Mouse (Mus musculus) CH12.LX (cell line): ENCODE results near the gene Golph3. TPM values are rescaled to one million over a fixed set of nuclear protein-coding genes. Genes with fewer than 3 reads are reported as not detected.

Experiments used
- DNase-seq: peaks from one replicate; pipeline ENCODE4 v3.0.0-alpha.2; 2013; ENCODE audit errors: extremely low read depth
- H3K27ac ChIP-seq: 2 replicates; pipeline ENCODE4 v1.5.1; 2012; ENCODE audit warnings: low read depth, mild to moderate bottlenecking, control low read depth, moderate library complexity; ENCODE audit not compliant: insufficient read depth
- H3K27me3 ChIP-seq: replicated peaks from 2 replicates; pipeline ENCODE3; 2012; ENCODE audit warnings: inconsistent platforms
- H3K36me3 ChIP-seq, 2 experiments: replicated peaks in 1 of 2; 2 replicates each; pipeline versions ENCODE3 to v1.6.1; 2012; ENCODE audit warnings: inconsistent platforms in 1 of 2, low read length in 1 of 2, mild to moderate bottlenecking in 1 of 2, mixed read lengths in 1 of 2, moderate library complexity in 1 of 2; ENCODE audit not compliant: control insufficient read depth in 1 of 2, insufficient read depth in 1 of 2
- H3K4me1 ChIP-seq, 2 experiments: 2 replicates each; pipeline ENCODE4 v1.6.1; 2012; ENCODE audit warnings: inconsistent platforms in 1 of 2, moderate library complexity in 1 of 2; ENCODE audit not compliant: insufficient read depth in 2 of 2, control insufficient read depth in 1 of 2
- H3K4me2 ChIP-seq: 2 replicates; pipeline ENCODE4 v1.6.1; 2012; ENCODE audit warnings: low read depth, mild to moderate bottlenecking, control low read depth; ENCODE audit not compliant: poor library complexity, insufficient read depth, severe bottlenecking
- H3K4me3 ChIP-seq, 3 experiments: fragments of 150-350 bp in 1 of 3; sonication (generic) in 1 of 3; replicated peaks in 1 of 3; 2 replicates each; pipeline versions ENCODE3 to v1.5.1; 2011 to 2012; ENCODE audit warnings: low read depth in 2 of 3, low read length in 2 of 3, mild to moderate bottlenecking in 2 of 3, moderate library complexity in 2 of 3, control low read depth in 1 of 3, improper control_type of control experiment in 1 of 3, inconsistent platforms in 1 of 3, mixed read lengths in 1 of 3; ENCODE audit not compliant: poor library complexity in 1 of 3
- H3K79me2 ChIP-seq: replicated peaks from 2 replicates; pipeline ENCODE4 v1.6.1; 2012; ENCODE audit warnings: mild to moderate bottlenecking, moderate library complexity; ENCODE audit not compliant: control insufficient read depth, poor library complexity, insufficient read depth, severe bottlenecking; ENCODE audit errors: extremely low read depth
- H3K9ac ChIP-seq: 2 replicates; pipeline ENCODE4 v1.6.1; 2012; ENCODE audit warnings: low read depth, mild to moderate bottlenecking, control low read depth, moderate library complexity; ENCODE audit not compliant: insufficient read depth
- H3K9me3 ChIP-seq: replicated peaks from 2 replicates; pipeline ENCODE3; 2012; ENCODE audit warnings: low read length, inconsistent platforms, mixed read lengths
- CHD2 ChIP-seq: IDR thresholded peaks from 2 replicates; pipeline ENCODE4 v1.6.1; 2011; ENCODE audit warnings: low read length, improper control_type of control experiment
- CTCF ChIP-seq, 2 experiments: IDR thresholded peaks in 1 of 2; conservative IDR thresholded peaks in 1 of 2; 2 replicates each; pipeline ENCODE4 v1.5.1; 2011 to 2012; ENCODE audit warnings: low read depth in 2 of 2, low read length in 2 of 2, improper control_type of control experiment in 1 of 2, inconsistent platforms in 1 of 2, mild to moderate bottlenecking in 1 of 2, moderate library complexity in 1 of 2
- E2F4 ChIP-seq: IDR thresholded peaks from 2 replicates; pipeline ENCODE4 v1.6.1; 2011; ENCODE audit warnings: low read depth, low read length, improper control_type of control experiment; ENCODE audit not compliant: insufficient replicate concordance
- ELF1 ChIP-seq: IDR thresholded peaks from 2 replicates; pipeline ENCODE4 v1.6.1; 2014; ENCODE audit warnings: low read depth, mild to moderate bottlenecking, inconsistent platforms, low read length, improper control_type of control experiment
- GABPA ChIP-seq: IDR thresholded peaks from 2 replicates; pipeline ENCODE4 v1.6.1; 2012; ENCODE audit warnings: low read depth, low read length, improper control_type of control experiment, inconsistent platforms; ENCODE audit not compliant: insufficient replicate concordance
- JUN ChIP-seq: IDR thresholded peaks from 2 replicates; pipeline ENCODE4 v1.6.1; 2011; ENCODE audit warnings: low read depth, mild to moderate bottlenecking, low read length, improper control_type of control experiment, moderate library complexity; ENCODE audit not compliant: insufficient read depth
- KAT2A ChIP-seq: IDR thresholded peaks from 2 replicates; pipeline ENCODE4 v1.6.1; 2012; ENCODE audit warnings: low read length, improper control_type of control experiment, inconsistent platforms; ENCODE audit not compliant: insufficient replicate concordance
- MAFK ChIP-seq: IDR thresholded peaks from 2 replicates; pipeline ENCODE4 v1.6.1; 2011; ENCODE audit warnings: low read length, improper control_type of control experiment; ENCODE audit not compliant: insufficient replicate concordance
- MXI1 ChIP-seq: IDR thresholded peaks from 2 replicates; pipeline ENCODE4 v1.6.1; 2011; ENCODE audit warnings: mild to moderate bottlenecking, low read depth, low read length, improper control_type of control experiment
- MYC ChIP-seq: IDR thresholded peaks from 2 replicates; pipeline ENCODE4 v1.6.1; 2011; ENCODE audit warnings: low read depth, mild to moderate bottlenecking, improper control_type of control experiment, low read length
- NELFE ChIP-seq: IDR thresholded peaks from 2 replicates; pipeline ENCODE4 v1.6.1; 2011; ENCODE audit warnings: low read depth, low read length, improper control_type of control experiment
- POLR2AphosphoS2 ChIP-seq: IDR thresholded peaks from 2 replicates; pipeline ENCODE4 v1.6.1; 2011; ENCODE audit warnings: low read depth, low read length, improper control_type of control experiment
- RAD21 ChIP-seq: IDR thresholded peaks from 2 replicates; pipeline ENCODE4 v1.6.1; 2011; ENCODE audit warnings: low read depth, mild to moderate bottlenecking, low read length, improper control_type of control experiment, moderate library complexity
- USF2 ChIP-seq: conservative IDR thresholded peaks from 2 replicates; pipeline ENCODE4 v1.6.1; 2011; ENCODE audit warnings: low read depth, low read length, improper control_type of control experiment
- ZC3H11A ChIP-seq: IDR thresholded peaks from 2 replicates; pipeline ENCODE4 v1.6.1; 2012; ENCODE audit warnings: low read depth, mild to moderate bottlenecking, inconsistent platforms, low read length, improper control_type of control experiment
- ZMIZ1 ChIP-seq: IDR thresholded peaks from 2 replicates; pipeline ENCODE4 v1.6.1; 2012; ENCODE audit warnings: low read depth, mild to moderate bottlenecking, inconsistent platforms, low read length, improper control_type of control experiment
- dilution Hi-C: fragments of 300-500 bp; cut with MboI; formaldehyde crosslinking; loops from 2 replicates; pipeline ENCODE4 v1.14.3; 2020; ENCODE audit warnings: low sequenced_read_pairs; ENCODE audit not compliant: extremely low pct_unique_long_range_greater_than_20kb, extremely low pct_ligation_motif_present
- in situ Hi-C: fragments of 300-500 bp; cut with MboI; formaldehyde crosslinking; loops from 3 replicates; pipeline ENCODE4 v1.14.3; 2019; ENCODE audit warnings: low sequenced_read_pairs, low pct_ligation_motif_present, low pct_unique_long_range_greater_than_20kb, mixed read lengths
- polyA plus RNA-seq: library from polyadenylated mRNA; unstranded; fragments of >175 nt; gene quantifications from 2 replicates; pipeline ENCODE4 v1.2.1, GENCODE M21; 2012; ENCODE audit warnings: low read depth; ENCODE audit not compliant: insufficient read length
- total RNA-seq, 2 experiments: library from RNA; depleted of rRNA; stranded (reverse); fragments of 300-350 nt in 1 of 2; fragments of >200 nt in 1 of 2; gene quantifications; 2 replicates each; pipeline ENCODE4 v1.2.3; 2012 to 2014

The Golph3 gene
- total and polyA plus RNA-seq, 3 experiments: 67.2 to 208 (median 97.2) TPM

DNA sequence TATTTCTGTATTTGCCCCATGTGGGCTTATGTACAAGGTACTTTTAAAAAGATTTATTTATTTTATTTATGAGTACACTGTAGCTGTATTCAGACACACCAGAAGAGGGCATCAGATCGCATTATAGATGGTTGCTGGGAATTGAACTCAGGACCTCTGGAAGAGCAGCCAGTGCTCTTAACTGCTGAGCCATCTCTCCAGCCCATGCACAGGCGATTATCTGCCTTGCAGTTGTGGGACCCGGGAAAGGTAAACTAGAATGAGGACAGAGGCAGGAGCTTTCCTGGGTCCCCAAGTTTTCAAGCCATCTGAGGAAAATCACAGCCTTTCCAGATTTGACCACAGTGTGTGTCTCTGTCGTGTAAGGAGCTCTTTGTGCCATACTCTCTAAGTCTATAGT is 47.6 kb downstream of the Golph3 start:
- no peak for DNase-seq
- no peak overlapping the region for H3K4me3 ChIP-seq
- in situ Hi-C loops: loop anchor here (10.0 kb wide), 1 partner anchor 174 kb away; no protein-coding TSS in a partner anchor
- H3K9me3 ChIP-seq: no peaks in the 10 kb centered on the region
- TF ChIP-seq NELFE (no peak), GABPA (no peak), CHD2 (no peak), USF2 (no peak), MYC (no peak), ELF1 (no peak), MXI1 (no peak)
- TF ChIP-seq, all 38 proteins: peak for 0
- no peak overlapping the region for H3K4me2 ChIP-seq
- H3K27ac ChIP-seq: no peak overlapping the region
- H3K79me2 ChIP-seq: no peaks in the 10 kb centered on the region
- H3K27me3 ChIP-seq: no peaks in the 10 kb centered on the region
- peaks cover 3 to 9% of the 10 kb centered on the region in 2 experiments for H3K4me1 ChIP-seq
- dilution Hi-C loops: no loop called here
- H3K36me3 ChIP-seq: no peaks in the 10 kb centered on the region
- H3K9ac ChIP-seq: no peak overlapping the region

- no peak for TF ChIP-seq JUN
- no peak for TF ChIP-seq E2F4
- no peak for TF ChIP-seq MAFK
- no peak for TF ChIP-seq GABPA
- TF ChIP-seq KAT2A: no peak
- TF ChIP-seq ELF1: no peak
- no peak for TF ChIP-seq NELFE
- TF ChIP-seq ZMIZ1: no peak
- TF ChIP-seq CTCF (conservative IDR thresholded peaks at IDR 0.05 in 1 of 2, IDR thresholded peaks at IDR 0.05 in 1 of 2; ENCODE audit: low read depth in 2 of 2, low read length in 2 of 2): no peak
- TF ChIP-seq ZC3H11A: no peak
- no peak for TF ChIP-seq POLR2AphosphoS2
- TF ChIP-seq RAD21: no peak
- in situ Hi-C loops (loop anchor here (5.0 kb wide), 2 partner anchors 207 to 427 kb away; no protein-coding TSS in a partner anchor), dilution Hi-C loops (no loop called here)
- H3K4me1 ChIP-seq: peaks cover 3 to 9% of the 10 kb centered on the region in 2 experiments
- no peaks in the 10 kb centered on the region for H3K79me2 ChIP-seq
- no peak overlapping the region for H3K9ac ChIP-seq
- no peaks in the 10 kb centered on the region for H3K27me3 ChIP-seq
- no peak for DNase-seq
- H3K9me3 ChIP-seq: no peaks in the 10 kb centered on the region
- no peak overlapping the region for H3K27ac ChIP-seq
- no peak overlapping the region for H3K4me3 ChIP-seq
- H3K36me3 ChIP-seq: no peaks in the 10 kb centered on the region
- H3K4me2 ChIP-seq: no peak overlapping the region
These were observed 48.8 kb downstream of the Golph3 start for GRCm38 (mm10) chr15:12370096-12370495.
